Mouse (Mus musculus) kidney, embryonic 16.5 days (tissue): ENCODE results near the gene Zg16. TPM values are rescaled to one million over a fixed set of nuclear protein-coding genes. Genes with fewer than 3 reads are reported as not detected.

Experiments used
- ATAC-seq: fragments of 200-750 bp; cut with Nextera tagmentation; 2 replicates; pipeline ENCODE4 v1.8.0; 2017; ENCODE audit warnings: moderate TSS enrichment; ENCODE audit not compliant: low FRiP score, low TSS enrichment
- H3K27ac ChIP-seq: fragments of 300-500 bp; sonication (generic); 2 replicates; pipeline ENCODE4 v1.5.1; 2014; ENCODE audit warnings: low read length
- H3K27me3 ChIP-seq: fragments of 300-500 bp; sonication (generic); 2 replicates; pipeline ENCODE4 v1.6.1; 2014; ENCODE audit warnings: low read length, control low read depth, mixed read lengths; ENCODE audit not compliant: insufficient read depth
- H3K36me3 ChIP-seq: fragments of 300-500 bp; sonication (generic); 2 replicates; pipeline ENCODE4 v1.6.1; 2014; ENCODE audit warnings: low read length, control low read depth, mixed read lengths; ENCODE audit not compliant: insufficient read depth
- H3K4me1 ChIP-seq: fragments of 300-500 bp; sonication (generic); 2 replicates; pipeline ENCODE4 v1.6.1; 2014; ENCODE audit warnings: low read length, control low read depth, mixed read lengths; ENCODE audit not compliant: insufficient read depth
- H3K4me2 ChIP-seq: fragments of 300-500 bp; sonication (generic); replicated peaks from 2 replicates; pipeline ENCODE4 v1.6.1; 2014; ENCODE audit warnings: low read depth, low read length
- H3K4me3 ChIP-seq: fragments of 300-500 bp; sonication (generic); 2 replicates; pipeline ENCODE4 v1.5.1; 2014; ENCODE audit warnings: mild to moderate bottlenecking, low read length
- H3K9ac ChIP-seq: fragments of 300-500 bp; sonication (generic); replicated peaks from 2 replicates; pipeline ENCODE4 v1.6.1; 2014; ENCODE audit warnings: low read length
- H3K9me3 ChIP-seq: fragments of 300-500 bp; sonication (generic); 2 replicates; pipeline ENCODE4 v1.6.1; 2016; ENCODE audit warnings: low read length, control low read depth
- WGBS: fragments of 180-500 bp; shearing (Covaris S2); extraction: QIAGEN DNeasy Blood & Tissue Kit; methylation state at CpG from one replicate; pipeline ENCODE4 v1.1.7; 2014; 5-methylcytosine and 5-hydroxymethylcytosine counted together
- polyA plus RNA-seq: library from polyadenylated mRNA; unstranded; fragments of >200 nt; fragmentation: Nextera tagmentation; extraction: Ambion mirVana; gene quantifications from 2 replicates; pipeline ENCODE4 v1.2.1, GENCODE M21; 2015

Zg16 gene
- polyA plus RNA-seq, 1 experiment from 2014 or later: not detected

GRCm38 (mm10) chr7:127030172-127030571, 57.0 kb downstream of the Zg16 start:
- Histone ChIP-seq H3K27ac (no peak overlapping the region), H3K4me2 (no peak overlapping the region), H3K4me1 (peaks cover 10% of the 10 kb centered on the region), H3K4me3 (no peak overlapping the region), H3K9me3 (no peaks in the 10 kb centered on the region), H3K36me3 (peaks cover 51% of the 10 kb centered on the region), H3K9ac (no peak overlapping the region), H3K27me3 (no peaks in the 10 kb centered on the region)
- no peak for ATAC-seq
- WGBS: 98% methylated on average over 1 of the region's 1 CpGs

- WGBS: 58% methylated on average over 8 of the region's 8 CpGs
- Histone ChIP-seq H3K36me3 (peaks cover 58% of the 10 kb centered on the region), H3K9ac (peak overlapping the region; percentile 97), H3K27ac (peak overlapping the region; percentile 99), H3K9me3 (no peaks in the 10 kb centered on the region), H3K4me2 (peak overlapping the region; percentile 87), H3K27me3 (no peaks in the 10 kb centered on the region), H3K4me3 (peak overlapping the region; percentile 95), H3K4me1 (peaks cover 30% of the 10 kb centered on the region)
- no peak; the same call in 1 of the 2 replicates for ATAC-seq
These were observed 59.2 kb downstream of the Zg16 start for GRCm38 (mm10) chr7:127027885-127028284.

- H3K27me3 ChIP-seq: no peaks in the 10 kb centered on the region
- peaks cover 38% of the 10 kb centered on the region for H3K4me1 ChIP-seq
- under 1% methylated on average over 38 of the region's 63 CpGs for WGBS
- peak within 1 kb of the TSS; percentile 95 for H3K4me3 ChIP-seq
- peak within 1 kb of the TSS; percentile 97 for H3K9ac ChIP-seq
- peak; percentile 92 for ATAC-seq
- H3K4me2 ChIP-seq: peak within 1 kb of the TSS; percentile 87
- peak within 1 kb of the TSS; percentile 99 for H3K27ac ChIP-seq
- H3K9me3 ChIP-seq: no peaks in the 10 kb centered on the region
- peaks cover 58% of the 10 kb centered on the region for H3K36me3 ChIP-seq
These were observed 60.0 kb downstream of the Zg16 start, which contains the start of gene Maz for GRCm38 (mm10) chr7:127026984-127027726. Maz (minus strand) TSS chr7:127027037.

GRCm38 (mm10) chr7:127026616-127026983, 60.5 kb downstream of the Zg16 start:
- Histone ChIP-seq H3K9ac (peak overlapping the region; percentile 97), H3K4me1 (peaks cover 43% of the 10 kb centered on the region), H3K9me3 (no peaks in the 10 kb centered on the region), H3K27ac (peak overlapping the region; percentile 99), H3K4me2 (peak overlapping the region; percentile 87), H3K4me3 (peak overlapping the region; percentile 95), H3K36me3 (peaks cover 54% of the 10 kb centered on the region), H3K27me3 (no peaks in the 10 kb centered on the region)
- no CpG with 5 or more reads among the region's 48 CpGs for WGBS
- no peak for ATAC-seq

- H3K4me2 ChIP-seq: peak overlapping the region; percentile 87
- under 1% methylated on average over 17 of the region's 48 CpGs for WGBS
- H3K27ac ChIP-seq: peak overlapping the region; percentile 99
- H3K9me3 ChIP-seq: no peaks in the 10 kb centered on the region
- peak overlapping the region; percentile 95 for H3K4me3 ChIP-seq
- peak overlapping the region; percentile 97 for H3K9ac ChIP-seq
- H3K27me3 ChIP-seq: no peaks in the 10 kb centered on the region
- peaks cover 47% of the 10 kb centered on the region for H3K4me1 ChIP-seq
- H3K36me3 ChIP-seq: peaks cover 50% of the 10 kb centered on the region
- ATAC-seq: peak; percentile 11
These were observed 60.9 kb downstream of the Zg16 start for GRCm38 (mm10) chr7:127026161-127026600.

GRCm38 (mm10) chr7:127025556-127026160, 61.5 kb downstream of the Zg16 start:
- H3K9ac ChIP-seq: peak overlapping the region; percentile 97
- H3K27me3 ChIP-seq: no peaks in the 10 kb centered on the region
- H3K27ac ChIP-seq: peak overlapping the region; percentile 99
- no peak for ATAC-seq
- H3K4me1 ChIP-seq: peaks cover 50% of the 10 kb centered on the region
- WGBS: 0% methylated on average over 60 of the region's 65 CpGs
- H3K4me3 ChIP-seq: peak overlapping the region; percentile 95
- no peaks in the 10 kb centered on the region for H3K9me3 ChIP-seq
- peaks cover 45% of the 10 kb centered on the region for H3K36me3 ChIP-seq
- H3K4me2 ChIP-seq: peak overlapping the region; percentile 87

- Histone ChIP-seq H3K27me3 (no peaks in the 10 kb centered on the region), H3K4me1 (peaks cover 57% of the 10 kb centered on the region), H3K36me3 (peaks cover 38% of the 10 kb centered on the region), H3K4me2 (peak overlapping the region; percentile 87), H3K27ac (peak overlapping the region; percentile 99), H3K9ac (peak overlapping the region; percentile 97), H3K4me3 (peak overlapping the region; percentile 95), H3K9me3 (no peaks in the 10 kb centered on the region)
- WGBS: under 1% methylated on average over 30 of the region's 30 CpGs
- ATAC-seq: peak; percentile 30
These were observed 62.2 kb downstream of the Zg16 start for GRCm38 (mm10) chr7:127024755-127025555.

- peaks cover 33% of the 10 kb centered on the region for H3K36me3 ChIP-seq
- no peaks in the 10 kb centered on the region for H3K27me3 ChIP-seq
- ATAC-seq: no peak
- H3K4me3 ChIP-seq: peak overlapping the region; percentile 95
- H3K4me2 ChIP-seq: peak overlapping the region; percentile 87
- H3K27ac ChIP-seq: peak overlapping the region; percentile 99
- H3K9ac ChIP-seq: peak overlapping the region; percentile 97
- WGBS: 17% methylated on average over 19 of the region's 19 CpGs
- peaks cover 65% of the 10 kb centered on the region for H3K4me1 ChIP-seq
- H3K9me3 ChIP-seq: no peaks in the 10 kb centered on the region
These were observed 63.0 kb downstream of the Zg16 start for GRCm38 (mm10) chr7:127023896-127024690.

GRCm38 (mm10) chr7:127023272-127023691, 63.8 kb downstream of the Zg16 start:
- WGBS: 83% methylated on average over 13 of the region's 13 CpGs
- H3K4me2 ChIP-seq: peak overlapping the region; percentile 87
- no peak for ATAC-seq
- H3K9ac ChIP-seq: peak overlapping the region; percentile 97
- H3K36me3 ChIP-seq: peaks cover 33% of the 10 kb centered on the region
- no peaks in the 10 kb centered on the region for H3K27me3 ChIP-seq
- peak overlapping the region; percentile 95 for H3K4me3 ChIP-seq
- H3K9me3 ChIP-seq: no peaks in the 10 kb centered on the region
- H3K4me1 ChIP-seq: peaks cover 71% of the 10 kb centered on the region
- H3K27ac ChIP-seq: peak overlapping the region; percentile 43; the same call in 1 of the 2 replicates
